Comparison of ENCODE assay signal across 7 mouse cellular contexts in genomic region chr3:88143961-88144486, GRCm38 (mm10). TPM values are rescaled to one million over a fixed set of nuclear protein-coding genes. Genes with fewer than 3 reads are reported as not detected.
DNase-seq lines count a peak whose midpoint lies in the region; ATAC-seq and TF ChIP-seq lines count a peak whose summit lies in the region.

No protein-coding gene starts in this region.

- WGBS in forebrain, embryonic 11.5 days: 16% methylated on average over 5 of the region's 5 CpGs
- 27% methylated on average over 5 of the region's 5 CpGs for WGBS in midbrain, embryonic 12.5 days
- WGBS in stomach, postnatal 0 days: 17% methylated on average over 5 of the region's 5 CpGs

- H3K36me3 ChIP-seq in E14TG2a.4 (ENCODE audit: insufficient read depth, low read length): peaks cover 3% of the 10 kb centered on the region; the same call in 1 of the 2 replicates
- H3K36me3 ChIP-seq in forebrain, embryonic 11.5 days (ENCODE audit: control insufficient read depth, insufficient read depth, low read length): no peaks in the 10 kb centered on the region
- H3K36me3 ChIP-seq in midbrain, embryonic 12.5 days: no peaks in the 10 kb centered on the region
- no peaks in the 10 kb centered on the region for H3K36me3 ChIP-seq in stomach, postnatal 0 days (ENCODE audit: control insufficient read depth, insufficient read depth, low read length)

- DNase-seq in ZHBTc4 (ENCODE audit: low read depth, low spot score): peak; percentile 43
- peak; percentile 65 for DNase-seq in forebrain, embryonic 11.5 days (ENCODE audit: low spot score)
- peak; percentile 69 for DNase-seq in heart, postnatal 4 days
- DNase-seq in left cerebral cortex, postnatal 36 days (ENCODE audit: low spot score in 2 of 2): peak; percentile 56 to 65
- peak; percentile 62 for DNase-seq in stomach, postnatal 0 days (ENCODE audit: low spot score)

- peak overlapping the region; percentile 47 for H3K9ac ChIP-seq in forebrain, embryonic 11.5 days (ENCODE audit: low read length)
- peak overlapping the region; percentile 86 for H3K9ac ChIP-seq in midbrain, embryonic 12.5 days (replicated peaks)
- H3K9ac ChIP-seq in stomach, postnatal 0 days (ENCODE audit: low read length): peak overlapping the region; percentile 48

- H3K4me1 ChIP-seq in E14TG2a.4 (replicated peaks; ENCODE audit: low read depth, low read length): peaks cover 90% of the 10 kb centered on the region
- peaks cover 45% of the 10 kb centered on the region for H3K4me1 ChIP-seq in forebrain, embryonic 11.5 days (replicated peaks; ENCODE audit: control insufficient read depth, insufficient read depth, low read length)
- H3K4me1 ChIP-seq in midbrain, embryonic 12.5 days: peaks cover 70% of the 10 kb centered on the region
- H3K4me1 ChIP-seq in stomach, postnatal 0 days (replicated peaks; ENCODE audit: control insufficient read depth, insufficient read depth): peaks cover 45% of the 10 kb centered on the region

- no peak for ATAC-seq in forebrain, embryonic 11.5 days (replicated peaks; ENCODE audit: low FRiP score)
- ATAC-seq in midbrain, embryonic 12.5 days (ENCODE audit: low FRiP score, low read depth): no peak
- no peak for ATAC-seq in stomach, postnatal 0 days (ENCODE audit: low FRiP score, low TSS enrichment)

- H3K4me3 ChIP-seq in E14TG2a.4 (replicated peaks; ENCODE audit: low read length): peak overlapping the region; percentile 86
- peak overlapping the region; percentile 86 for H3K4me3 ChIP-seq in forebrain, embryonic 11.5 days (ENCODE audit: low read depth, low read length)
- H3K4me3 ChIP-seq in midbrain, embryonic 12.5 days: peak overlapping the region; percentile 89
- H3K4me3 ChIP-seq in stomach, postnatal 0 days (ENCODE audit: low read depth, low read length): peak overlapping the region; percentile 90

- H3K27ac ChIP-seq in forebrain, embryonic 11.5 days (ENCODE audit: low read depth, low read length): peak overlapping the region; percentile 46
- peak overlapping the region; percentile 94 for H3K27ac ChIP-seq in midbrain, embryonic 12.5 days (replicated peaks)
- H3K27ac ChIP-seq in stomach, postnatal 0 days (replicated peaks): no peak overlapping the region; the same call in 1 of the 2 replicates

- TF ChIP-seq EP300 in stomach, postnatal 0 days (optimal IDR thresholded peaks at IDR 0.05): no peak

- no peak for TF ChIP-seq CTCF in E14TG2a.4 (conservative IDR thresholded peaks at IDR 0.05; ENCODE audit: low read length)
- no peak for TF ChIP-seq CTCF in stomach, postnatal 0 days (IDR thresholded peaks at IDR 0.05; ENCODE audit: low read depth)

- peak overlapping the region; percentile 94 for H3K4me2 ChIP-seq in forebrain, embryonic 11.5 days (ENCODE audit: low read depth, low read length, severe bottlenecking)
- H3K4me2 ChIP-seq in midbrain, embryonic 12.5 days (replicated peaks): peak overlapping the region; percentile 92
- peak overlapping the region; percentile 96 for H3K4me2 ChIP-seq in stomach, postnatal 0 days (replicated peaks; ENCODE audit: low read depth)

- intact Hi-C loops in left cerebral cortex, postnatal 36 days (cut with DNase I): loop anchor here (5.0 kb wide), 1 partner anchor 33 kb away; no protein-coding TSS in a partner anchor

- peaks cover 37% of the 10 kb centered on the region for H3K27me3 ChIP-seq in E14TG2a.4 (ENCODE audit: insufficient read depth, low read length)
- H3K27me3 ChIP-seq in forebrain, embryonic 11.5 days (ENCODE audit: control insufficient read depth, insufficient read depth, low read length): peaks cover 20% of the 10 kb centered on the region
- peaks cover 25% of the 10 kb centered on the region for H3K27me3 ChIP-seq in midbrain, embryonic 12.5 days
- H3K27me3 ChIP-seq in stomach, postnatal 0 days (ENCODE audit: control insufficient read depth, insufficient read depth, low read length): no peaks in the 10 kb centered on the region

- no peaks in the 10 kb centered on the region for H3K9me3 ChIP-seq in E14TG2a.4 (ENCODE audit: low read length)
- H3K9me3 ChIP-seq in forebrain, embryonic 11.5 days (ENCODE audit: control insufficient read depth, low read length): no peaks in the 10 kb centered on the region
- no peaks in the 10 kb centered on the region for H3K9me3 ChIP-seq in midbrain, embryonic 12.5 days
- no peaks in the 10 kb centered on the region for H3K9me3 ChIP-seq in stomach, postnatal 0 days (ENCODE audit: control insufficient read depth, low read length)

RNA-seq across cellular contexts. Expression of gene Mef2d, which starts 1.9 kb away (rescaled TPM):
- 17.3 and 19.7 TPM in 2 replicates for polyA plus RNA-seq in forebrain, embryonic 11.5 days (2014; fragmentation: Nextera tagmentation; extraction: Ambion mirVana)
- total RNA-seq in heart, postnatal 4 days (2021): 100 to 1,000 TPM; 115 to 120 TPM
- 100 to 1,000 TPM; 203 to 231 TPM for total RNA-seq in left cerebral cortex, postnatal 36 days (2021)
- polyA plus RNA-seq in midbrain, embryonic 12.5 days (2016; fragmentation: Nextera tagmentation; extraction: Ambion mirVana): 15.1 and 17.6 TPM in 2 replicates
- 10.6 and 13.0 TPM in 2 replicates for polyA plus RNA-seq in stomach, postnatal 0 days (2015; fragmentation: Nextera tagmentation; extraction: Ambion mirVana)
